Mouse (Mus musculus) bone marrow macrophage, adult 2 months (primary cell): ENCODE measurements around the gene Kif2b. TPM values are rescaled to one million over a fixed set of nuclear protein-coding genes. Genes with fewer than 3 reads are reported as not detected.

Experiments used
- H3K27ac ChIP-seq: 2 replicates; pipeline ENCODE4 v1.5.1; 2012; ENCODE audit warnings: low read depth, low read length; ENCODE audit not compliant: insufficient read depth
- H3K4me1 ChIP-seq: 2 replicates; pipeline ENCODE4 v1.6.1; 2012; ENCODE audit warnings: low read length; ENCODE audit not compliant: control insufficient read depth, insufficient read depth
- H3K4me3 ChIP-seq: 2 replicates; pipeline ENCODE4 v1.5.1; 2012; ENCODE audit warnings: mild to moderate bottlenecking, low read length, moderate library complexity; ENCODE audit not compliant: insufficient read depth
- CTCF ChIP-seq: IDR thresholded peaks from 2 replicates; pipeline ENCODE4 v1.5.1; 2012; ENCODE audit warnings: low read depth, mild to moderate bottlenecking, low read length, moderate library complexity
- POLR2A ChIP-seq: IDR thresholded peaks from 2 replicates; pipeline ENCODE4 v1.6.1; 2012; ENCODE audit warnings: mild to moderate bottlenecking, low read depth, low read length, borderline replicate concordance
- polyA plus RNA-seq: library from polyadenylated mRNA; stranded (reverse); fragments of >200 nt; gene quantifications from 2 replicates; pipeline ENCODE4 v1.2.4, GENCODE M21; 2012; ENCODE audit not compliant: missing spikeins, insufficient read depth, insufficient read length

Gene Kif2b
- not detected in 2 replicates for polyA plus RNA-seq

DNA sequence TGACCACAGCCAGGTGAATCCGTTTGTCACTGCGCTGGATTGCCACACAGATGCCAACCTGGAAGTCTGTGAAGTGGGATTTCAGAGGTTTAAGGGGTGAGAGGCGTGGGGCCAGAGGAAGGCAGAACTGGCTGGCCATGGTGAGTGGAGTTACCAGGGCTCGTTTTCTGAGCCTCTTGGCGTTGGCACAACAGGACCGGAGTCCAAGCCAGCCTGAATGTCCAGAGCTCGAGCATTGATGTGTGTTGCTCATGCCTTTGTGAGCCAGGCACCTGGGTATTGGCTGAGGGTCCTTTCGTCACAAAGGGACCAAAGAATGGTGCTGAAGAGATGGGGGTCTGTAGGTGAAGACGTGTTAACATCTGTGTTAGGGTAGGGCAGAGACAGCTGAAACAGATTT is at the start of gene Kif2b:
Gene Kif2b, minus strand, starts transcription at position 242 of the 400 bp plus-strand sequence.
- Histone ChIP-seq H3K27ac (no peak within 1 kb of the TSS), H3K4me1 (no peaks in the 10 kb centered on the region), H3K4me3 (no peak within 1 kb of the TSS)
- TF ChIP-seq CTCF (no peak), POLR2A (no peak)

DNA sequence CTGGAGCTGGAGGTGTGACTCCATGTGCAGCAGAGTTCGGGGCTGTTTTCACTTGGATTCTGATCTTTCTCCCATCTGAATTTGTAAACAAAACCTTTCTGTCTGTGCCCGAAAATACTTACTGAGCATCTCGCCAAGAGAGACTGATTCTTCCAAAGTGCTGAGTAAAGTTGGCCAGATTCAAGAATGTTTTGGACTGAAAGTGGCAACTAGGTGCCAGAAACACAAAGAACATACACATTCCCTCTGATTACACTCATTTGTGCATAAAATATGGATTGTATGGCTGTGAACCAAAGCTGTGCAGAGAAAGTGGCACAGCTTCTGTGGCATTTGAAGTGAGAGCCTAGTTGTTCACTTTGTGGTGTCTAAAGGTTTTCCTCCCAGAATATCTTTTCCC is 15.7 kb upstream of the Kif2b start:
- Histone ChIP-seq H3K27ac (no peak overlapping the region), H3K4me3 (no peak overlapping the region), H3K4me1 (no peaks in the 10 kb centered on the region)
- no peak for TF ChIP-seq CTCF
- TF ChIP-seq POLR2A: no peak

DNA sequence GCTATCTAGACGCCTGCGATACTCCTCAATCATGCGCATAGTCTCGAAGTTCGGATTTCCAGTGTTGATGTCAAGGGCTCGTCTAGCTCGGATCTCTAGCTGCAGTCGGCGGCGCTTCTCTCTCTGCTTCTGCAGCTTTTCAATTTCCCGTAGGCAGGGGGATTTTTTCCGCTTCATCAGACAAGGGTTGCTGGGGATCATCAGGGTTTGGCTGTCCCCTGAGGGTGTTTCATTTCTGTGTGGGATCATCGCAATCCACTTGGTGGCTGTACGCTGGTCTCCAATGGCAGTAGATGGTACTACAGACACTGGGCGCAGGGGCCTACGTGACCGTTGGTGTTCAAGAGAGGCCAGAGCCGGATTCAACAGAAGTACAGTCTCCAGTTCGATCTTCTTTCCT is 502 bp downstream of the Kif2b start:
- TF ChIP-seq CTCF (no peak), POLR2A (no peak)

DNA sequence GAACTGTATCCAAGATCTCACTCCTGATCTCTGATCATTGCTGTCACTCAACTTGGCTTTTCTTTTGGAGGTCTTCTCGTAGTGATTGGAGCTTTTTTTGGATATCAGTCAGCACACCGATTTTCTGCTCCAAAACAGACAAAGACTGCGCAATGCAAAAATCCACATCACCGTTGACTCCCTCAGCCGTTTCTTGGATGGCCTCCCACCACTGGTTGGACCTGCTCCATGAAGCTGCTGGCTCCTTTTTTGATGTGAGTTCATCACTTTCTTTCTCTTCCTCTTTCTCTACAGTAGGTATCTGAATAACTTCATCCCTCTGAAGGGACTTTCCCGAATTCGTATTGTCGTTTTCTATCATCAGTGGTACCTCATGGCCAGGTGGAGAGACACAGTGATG is 2.0 kb downstream of the Kif2b start:
- no peak for TF ChIP-seq POLR2A
- TF ChIP-seq CTCF: no peak
- no peak overlapping the region for H3K27ac ChIP-seq
- H3K4me1 ChIP-seq: no peaks in the 10 kb centered on the region
- no peak overlapping the region for H3K4me3 ChIP-seq

More for the DNA sequence above, 502 bp downstream of the Kif2b start:
- no peak overlapping the region for H3K4me3 ChIP-seq
- H3K4me1 ChIP-seq: no peaks in the 10 kb centered on the region
- no peak overlapping the region for H3K27ac ChIP-seq

DNA sequence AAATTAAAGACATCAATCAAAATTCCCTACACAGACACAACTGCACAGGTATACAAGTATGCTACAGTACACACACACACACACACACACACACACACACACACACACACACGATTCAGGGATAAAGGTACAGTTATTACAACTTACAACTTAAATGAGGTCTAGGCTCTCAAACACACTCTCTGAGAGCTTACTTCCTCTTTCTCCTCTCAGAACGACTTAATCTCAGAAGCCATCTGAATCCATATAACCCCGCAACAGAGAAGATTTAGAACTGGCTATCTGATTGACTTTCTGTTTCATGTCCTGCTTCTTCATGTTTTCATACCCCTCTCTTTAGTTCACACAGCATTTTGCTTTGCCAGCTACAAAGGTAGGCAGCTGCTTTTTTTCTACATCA is 2.9 kb downstream of the Kif2b start:
- no peak overlapping the region for H3K27ac ChIP-seq
- TF ChIP-seq CTCF: no peak
- TF ChIP-seq POLR2A: no peak
- no peaks in the 10 kb centered on the region for H3K4me1 ChIP-seq
- H3K4me3 ChIP-seq: no peak overlapping the region

DNA sequence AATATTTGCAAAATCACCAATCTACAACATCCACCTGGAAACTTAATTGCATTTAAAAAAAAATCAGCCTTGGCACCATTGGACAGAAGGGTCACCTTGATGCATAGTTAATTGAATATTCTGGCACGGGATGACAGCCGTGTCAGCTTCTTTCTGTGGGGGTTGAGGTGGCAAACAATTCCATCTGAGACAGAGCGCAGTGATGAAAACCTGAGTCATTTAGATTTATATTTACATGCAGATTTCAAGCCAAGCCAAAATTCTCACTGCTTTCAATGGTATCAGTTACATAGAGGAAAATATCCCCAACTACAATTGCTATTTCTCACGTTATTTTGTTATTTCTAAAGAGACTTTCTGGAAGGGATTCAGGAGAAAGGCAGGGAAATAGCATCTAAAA is 46.6 kb downstream of the Kif2b start:
- Histone ChIP-seq H3K4me1 (no peaks in the 10 kb centered on the region), H3K27ac (no peak overlapping the region), H3K4me3 (no peak overlapping the region)
- TF ChIP-seq POLR2A: no peak
- no peak for TF ChIP-seq CTCF
